18 mouse cellular contexts compared by ENCODE assay signal in genomic region chr3:38050366-38050765, GRCm38 (mm10).
DNase-seq lines count a peak whose midpoint lies in the region; ATAC-seq and TF ChIP-seq lines count a peak whose summit lies in the region.
"Had no signal": no experiment of that assay in that cellular context is flagged by ENCODE, and none has a peak within 500 bp of the region (broad histone marks: within the 10 kb centered on the region; RNA-seq: fewer than 3 reads in every experiment).

No protein-coding gene starts in this region.

- no peaks in the 10 kb centered on the region for H3K9me3 ChIP-seq in embryonic facial prominence, embryonic 14.5 days (ENCODE audit: control insufficient read depth, low read length)
- no peaks in the 10 kb centered on the region for H3K9me3 ChIP-seq in embryonic facial prominence, embryonic 10.5 days
- no peaks in the 10 kb centered on the region for H3K9me3 ChIP-seq in intestine, embryonic 14.5 days (ENCODE audit: control insufficient read depth, low read length)
- H3K9me3 ChIP-seq in intestine, postnatal 0 days (ENCODE audit: control insufficient read depth): no peaks in the 10 kb centered on the region
- H3K9me3 ChIP-seq in stomach, embryonic 14.5 days (ENCODE audit: control insufficient read depth, low read depth, low read length): no peaks in the 10 kb centered on the region
- no peaks in the 10 kb centered on the region for H3K9me3 ChIP-seq in stomach, postnatal 0 days (ENCODE audit: control insufficient read depth, low read length)
- H3K9me3 ChIP-seq: forebrain, embryonic 13.5 days; midbrain, embryonic 12.5 days had no signal

- TF ChIP-seq EP300 in stomach, postnatal 0 days (optimal IDR thresholded peaks at IDR 0.05): no peak

- no peak overlapping the region for H3K4me2 ChIP-seq in embryonic facial prominence, embryonic 14.5 days (ENCODE audit: low read depth, low read length)
- H3K4me2 ChIP-seq in intestine, embryonic 14.5 days (ENCODE audit: low read length): no peak overlapping the region
- no peak overlapping the region for H3K4me2 ChIP-seq in intestine, postnatal 0 days (replicated peaks; ENCODE audit: low read depth)
- H3K4me2 ChIP-seq in stomach, embryonic 14.5 days (replicated peaks; ENCODE audit: low read depth, low read length): no peak overlapping the region
- no peak overlapping the region for H3K4me2 ChIP-seq in stomach, postnatal 0 days (replicated peaks; ENCODE audit: low read depth)
- H3K4me2 ChIP-seq: forebrain, embryonic 13.5 days; midbrain, embryonic 12.5 days had no signal

- WGBS in embryonic facial prominence, embryonic 14.5 days: 53% methylated on average over 1 of the region's 1 CpGs
- 53% methylated on average over 1 of the region's 1 CpGs for WGBS in embryonic facial prominence, embryonic 10.5 days
- WGBS in intestine, embryonic 14.5 days: 29% methylated on average over 1 of the region's 1 CpGs
- WGBS in intestine, postnatal 0 days: 67% methylated on average over 1 of the region's 1 CpGs
- 39% methylated on average over 1 of the region's 1 CpGs for WGBS in stomach, embryonic 14.5 days
- 82% methylated on average over 1 of the region's 1 CpGs for WGBS in stomach, postnatal 0 days

- ATAC-seq in embryonic facial prominence, embryonic 14.5 days (ENCODE audit: low read depth): peak; percentile 37; the same call in 1 of the 2 replicates
- no peak for ATAC-seq in intestine, embryonic 14.5 days (replicated peaks; ENCODE audit: low FRiP score, low TSS enrichment, low read depth)
- ATAC-seq in intestine, postnatal 0 days: no peak
- no peak for ATAC-seq in stomach, embryonic 14.5 days (ENCODE audit: insufficient number of reproducible peaks, insufficient read depth, low FRiP score, low read depth)
- ATAC-seq in stomach, postnatal 0 days (ENCODE audit: low FRiP score, low TSS enrichment): no peak
- ATAC-seq: forebrain, embryonic 13.5 days had no signal

- H3K4me1 ChIP-seq in embryonic facial prominence, embryonic 14.5 days (ENCODE audit: control insufficient read depth, insufficient read depth, low read length): peaks cover 3% of the 10 kb centered on the region; the same call in 1 of the 2 replicates
- H3K4me1 ChIP-seq in embryonic facial prominence, embryonic 10.5 days: peaks cover 10% of the 10 kb centered on the region
- H3K4me1 ChIP-seq in intestine, embryonic 14.5 days (replicated peaks; ENCODE audit: control insufficient read depth, insufficient read depth, low read length): peaks cover 36% of the 10 kb centered on the region
- no peaks in the 10 kb centered on the region for H3K4me1 ChIP-seq in intestine, postnatal 0 days (replicated peaks; ENCODE audit: control insufficient read depth, insufficient read depth, low read length)
- peaks cover 19% of the 10 kb centered on the region for H3K4me1 ChIP-seq in stomach, embryonic 14.5 days (ENCODE audit: control insufficient read depth, insufficient read depth, low read length)
- H3K4me1 ChIP-seq in stomach, postnatal 0 days (replicated peaks; ENCODE audit: control insufficient read depth, insufficient read depth): peaks cover 2% of the 10 kb centered on the region
- H3K4me1 ChIP-seq: midbrain, embryonic 12.5 days had no signal

- H3K27me3 ChIP-seq in embryonic facial prominence, embryonic 14.5 days (replicated peaks; ENCODE audit: control insufficient read depth, insufficient read depth, low read length): no peaks in the 10 kb centered on the region
- H3K27me3 ChIP-seq in embryonic facial prominence, embryonic 10.5 days (replicated peaks; ENCODE audit: low read depth, poor library complexity, severe bottlenecking): no peaks in the 10 kb centered on the region
- H3K27me3 ChIP-seq in intestine, embryonic 14.5 days (replicated peaks; ENCODE audit: control insufficient read depth, insufficient read depth, low read length): no peaks in the 10 kb centered on the region
- H3K27me3 ChIP-seq in intestine, postnatal 0 days (replicated peaks; ENCODE audit: control insufficient read depth, insufficient read depth, low read length): no peaks in the 10 kb centered on the region
- no peaks in the 10 kb centered on the region for H3K27me3 ChIP-seq in stomach, embryonic 14.5 days (ENCODE audit: control insufficient read depth, insufficient read depth, low read length)
- no peaks in the 10 kb centered on the region for H3K27me3 ChIP-seq in stomach, postnatal 0 days (ENCODE audit: control insufficient read depth, insufficient read depth, low read length)
- H3K27me3 ChIP-seq: forebrain, embryonic 13.5 days; midbrain, embryonic 12.5 days had no signal

- TF ChIP-seq CTCF in intestine, postnatal 0 days (IDR thresholded peaks at IDR 0.05; ENCODE audit: low read depth): no peak
- no peak for TF ChIP-seq CTCF in stomach, postnatal 0 days (IDR thresholded peaks at IDR 0.05; ENCODE audit: low read depth)

- no peaks in the 10 kb centered on the region for H3K36me3 ChIP-seq in embryonic facial prominence, embryonic 14.5 days (ENCODE audit: control insufficient read depth, insufficient read depth, low read length)
- H3K36me3 ChIP-seq in embryonic facial prominence, embryonic 10.5 days (replicated peaks): no peaks in the 10 kb centered on the region
- no peaks in the 10 kb centered on the region for H3K36me3 ChIP-seq in intestine, embryonic 14.5 days (ENCODE audit: control insufficient read depth, insufficient read depth, low read length)
- no peaks in the 10 kb centered on the region for H3K36me3 ChIP-seq in intestine, postnatal 0 days (ENCODE audit: control insufficient read depth, insufficient read depth)
- no peaks in the 10 kb centered on the region for H3K36me3 ChIP-seq in stomach, embryonic 14.5 days (ENCODE audit: control insufficient read depth, insufficient read depth, low read length)
- H3K36me3 ChIP-seq in stomach, postnatal 0 days (ENCODE audit: control insufficient read depth, insufficient read depth, low read length): no peaks in the 10 kb centered on the region
- H3K36me3 ChIP-seq: midbrain, embryonic 12.5 days had no signal

- H3K27ac ChIP-seq in embryonic facial prominence, embryonic 14.5 days (replicated peaks; ENCODE audit: low read depth, low read length): no peak overlapping the region
- H3K27ac ChIP-seq in embryonic facial prominence, embryonic 10.5 days (replicated peaks): no peak overlapping the region
- peak overlapping the region; percentile 60; the same call in 1 of the 2 replicates for H3K27ac ChIP-seq in intestine, embryonic 14.5 days (ENCODE audit: low read depth)
- no peak overlapping the region for H3K27ac ChIP-seq in intestine, postnatal 0 days (ENCODE audit: low read depth, low read length)
- peak overlapping the region; percentile 83 for H3K27ac ChIP-seq in stomach, embryonic 14.5 days (ENCODE audit: low read length)
- no peak overlapping the region for H3K27ac ChIP-seq in stomach, postnatal 0 days (replicated peaks)
- H3K27ac ChIP-seq: forebrain, embryonic 13.5 days; heart, adult 2 months; layer of hippocampus, adult 2 months; midbrain, embryonic 12.5 days had no signal

- intact Hi-C loops in left cerebral cortex, postnatal 4 days (cut with DNase I): no loop called here
- intact Hi-C loops in left cerebral cortex, postnatal 14 days (cut with DNase I): no loop called here

- peak; percentile 64 for DNase-seq in embryonic facial prominence, embryonic 14.5 days (ENCODE audit: low spot score)
- DNase-seq in embryonic facial prominence, embryonic 10.5 days (ENCODE audit: low spot score): no peak
- no peak for DNase-seq in intestine, embryonic 14.5 days (ENCODE audit: low spot score)
- peak; percentile 53 for DNase-seq in left cerebral cortex, postnatal 4 days
- DNase-seq in left cerebral cortex, postnatal 14 days (ENCODE audit: low spot score in 2 of 2): no peak
- no peak for DNase-seq in stomach, postnatal 0 days (ENCODE audit: low spot score)
- DNase-seq: adrenal gland, adult 2 months; cerebellum, adult 2 months; gastrocnemius, postnatal 10 days; liver; right cerebral cortex, postnatal 14 days; spleen, adult 18-20 months had no signal

- H3K9ac ChIP-seq in embryonic facial prominence, embryonic 14.5 days (ENCODE audit: low read depth, low read length): no peak overlapping the region
- H3K9ac ChIP-seq in intestine, embryonic 14.5 days (ENCODE audit: low read length): no peak overlapping the region
- H3K9ac ChIP-seq in intestine, postnatal 0 days (ENCODE audit: low read depth, low read length): no peak overlapping the region
- no peak overlapping the region for H3K9ac ChIP-seq in stomach, embryonic 14.5 days (replicated peaks; ENCODE audit: low read depth, low read length)
- H3K9ac ChIP-seq in stomach, postnatal 0 days (ENCODE audit: low read length): no peak overlapping the region
- H3K9ac ChIP-seq: forebrain, embryonic 13.5 days; midbrain, embryonic 12.5 days had no signal

- H3K4me3 ChIP-seq in embryonic facial prominence, embryonic 14.5 days (ENCODE audit: low read depth, low read length): no peak overlapping the region
- H3K4me3 ChIP-seq in embryonic facial prominence, embryonic 10.5 days: no peak overlapping the region
- H3K4me3 ChIP-seq in intestine, embryonic 14.5 days (ENCODE audit: low read depth, low read length): no peak overlapping the region
- no peak overlapping the region for H3K4me3 ChIP-seq in intestine, postnatal 0 days (ENCODE audit: low read depth, low read length)
- H3K4me3 ChIP-seq in stomach, embryonic 14.5 days (ENCODE audit: low read depth, low read length): no peak overlapping the region
- H3K4me3 ChIP-seq in stomach, postnatal 0 days (ENCODE audit: low read depth, low read length): no peak overlapping the region
- H3K4me3 ChIP-seq: forebrain, embryonic 13.5 days; heart, adult 2 months; layer of hippocampus, adult 2 months; midbrain, embryonic 12.5 days had no signal

Comparison
In these comparisons a context has a peak if more than half of its experiments do, and no peak if none do; other contexts are left out.
1. DNase-seq: peak in embryonic facial prominence, embryonic 14.5 days (single experiment) and left cerebral cortex, postnatal 4 days (single experiment); none in embryonic facial prominence, embryonic 10.5 days (single experiment), intestine, embryonic 14.5 days (single experiment), left cerebral cortex, postnatal 14 days (0 of 2) and stomach, postnatal 0 days (single experiment).
2. H3K27ac ChIP-seq: peak in intestine, embryonic 14.5 days (single experiment) and stomach, embryonic 14.5 days (single experiment); none in embryonic facial prominence, embryonic 14.5 days (single experiment), embryonic facial prominence, embryonic 10.5 days (single experiment), intestine, postnatal 0 days (single experiment) and stomach, postnatal 0 days (single experiment).